Mouse (Mus musculus) small intestine, adult 2 months (tissue): ENCODE results near the gene Tlcd1. TPM values are rescaled to one million over a fixed set of nuclear protein-coding genes. Genes with fewer than 3 reads are reported as not detected.

ENCODE experiments used
- H3K27ac ChIP-seq: fragments of 200-500 bp; 2 replicates; pipeline ENCODE4 v1.5.1; 2012; ENCODE audit warnings: low read depth, low read length, control low read depth, inconsistent platforms; ENCODE audit not compliant: insufficient read depth
- H3K27me3 ChIP-seq: fragments of 200-500 bp; 2 replicates; pipeline ENCODE4 v1.6.1; 2012; ENCODE audit warnings: mild to moderate bottlenecking, moderate library complexity, low read length, inconsistent platforms; ENCODE audit not compliant: control insufficient read depth, insufficient read depth
- H3K36me3 ChIP-seq: fragments of 200-500 bp; 2 replicates; pipeline ENCODE4 v1.6.1; 2012; ENCODE audit warnings: mild to moderate bottlenecking, low read length, control low read depth, inconsistent platforms; ENCODE audit not compliant: control insufficient read depth, insufficient read depth
- H3K4me1 ChIP-seq: fragments of 200-500 bp; 2 replicates; pipeline ENCODE4 v1.6.1; 2012; ENCODE audit warnings: low read length, inconsistent platforms, mixed read lengths; ENCODE audit not compliant: control insufficient read depth, insufficient read depth, insufficient read length
- H3K4me3 ChIP-seq: fragments of 200-500 bp; 2 replicates; pipeline ENCODE4 v1.5.1; 2012; ENCODE audit warnings: low read depth, mild to moderate bottlenecking, control low read depth, inconsistent platforms, low read length, moderate library complexity
- CTCF ChIP-seq: fragments of 200-500 bp; IDR thresholded peaks from 2 replicates; pipeline ENCODE4 v1.5.1; 2012; ENCODE audit warnings: low read depth, mild to moderate bottlenecking, control low read depth, inconsistent platforms, low read length, moderate library complexity, mixed read lengths; ENCODE audit not compliant: insufficient replicate concordance, insufficient read length; ENCODE audit errors: extremely low read depth
- POLR2A ChIP-seq: fragments of 200-500 bp; IDR thresholded peaks from 2 replicates; pipeline ENCODE4 v1.6.1; 2012; ENCODE audit warnings: low read depth, mild to moderate bottlenecking, control low read depth, inconsistent platforms, low read length, moderate library complexity
- WGBS: fragments of 180-500 bp; shearing (Covaris S2); methylation state at CpG from one replicate; pipeline ENCODE4 v1.1.7; 2018; 5-methylcytosine and 5-hydroxymethylcytosine counted together
- polyA plus RNA-seq: library from polyadenylated mRNA; depleted of rRNA; stranded (reverse); fragments of >200 nt; gene quantifications from 2 replicates; pipeline ENCODE4 v1.2.3, GENCODE M21; 2012

Gene Tlcd1
- polyA plus RNA-seq, 1 experiment: 15.3 TPM

- no peaks in the 10 kb centered on the region for H3K27me3 ChIP-seq
- 75% methylated on average over 9 of the region's 9 CpGs for WGBS
- 0 out of 2 replicates have a peak overlapping the region, but pooled peaks have one; percentile 14 for H3K27ac ChIP-seq
- H3K4me3 ChIP-seq: no peak overlapping the region
- TF ChIP-seq POLR2A: no peak
- no peaks in the 10 kb centered on the region; the same call in 1 of the 2 replicates for H3K4me1 ChIP-seq
- peaks cover 36% of the 10 kb centered on the region for H3K36me3 ChIP-seq
These were observed 23.9 kb upstream of the Tlcd1 start for GRCm38 (mm10) chr11:78152299-78153231.

DNA sequence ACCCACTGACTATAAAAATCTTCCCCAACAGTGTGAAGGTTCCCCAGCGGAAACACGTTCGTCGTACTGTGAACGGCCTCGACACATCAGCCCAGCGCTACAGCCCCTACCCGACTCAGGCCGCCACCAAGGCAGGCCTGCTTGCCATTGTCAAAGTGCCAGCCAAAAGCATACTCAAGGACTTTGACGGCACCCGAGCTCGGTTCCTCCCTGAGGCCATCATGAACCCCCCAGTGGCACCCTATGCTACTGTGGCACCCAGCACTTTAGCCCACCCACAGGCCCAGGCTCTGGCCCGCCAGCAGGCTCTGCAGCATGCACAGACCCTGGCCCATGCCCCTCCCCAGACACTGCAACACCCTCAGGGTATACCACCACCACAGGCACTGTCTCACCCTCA, 22.7 kb upstream of the Tlcd1 start:
- Histone ChIP-seq H3K4me3 (no peak overlapping the region), H3K4me1 (no peaks in the 10 kb centered on the region; the same call in 1 of the 2 replicates), H3K36me3 (peaks cover 40% of the 10 kb centered on the region), H3K27ac (no peak overlapping the region), H3K27me3 (no peaks in the 10 kb centered on the region)
- 88% methylated on average over 13 of the region's 13 CpGs for WGBS
- no peak for TF ChIP-seq POLR2A
- TF ChIP-seq CTCF: no peak

GRCm38 (mm10) chr11:78155674-78156073, 20.8 kb upstream of the Tlcd1 start:
- Histone ChIP-seq H3K4me3 (no peak overlapping the region), H3K36me3 (peaks cover 49% of the 10 kb centered on the region), H3K27me3 (no peaks in the 10 kb centered on the region), H3K4me1 (no peaks in the 10 kb centered on the region; the same call in 1 of the 2 replicates), H3K27ac (no peak overlapping the region)
- WGBS: 91% methylated on average over 5 of the region's 5 CpGs
- TF ChIP-seq POLR2A (no peak), CTCF (no peak)

DNA sequence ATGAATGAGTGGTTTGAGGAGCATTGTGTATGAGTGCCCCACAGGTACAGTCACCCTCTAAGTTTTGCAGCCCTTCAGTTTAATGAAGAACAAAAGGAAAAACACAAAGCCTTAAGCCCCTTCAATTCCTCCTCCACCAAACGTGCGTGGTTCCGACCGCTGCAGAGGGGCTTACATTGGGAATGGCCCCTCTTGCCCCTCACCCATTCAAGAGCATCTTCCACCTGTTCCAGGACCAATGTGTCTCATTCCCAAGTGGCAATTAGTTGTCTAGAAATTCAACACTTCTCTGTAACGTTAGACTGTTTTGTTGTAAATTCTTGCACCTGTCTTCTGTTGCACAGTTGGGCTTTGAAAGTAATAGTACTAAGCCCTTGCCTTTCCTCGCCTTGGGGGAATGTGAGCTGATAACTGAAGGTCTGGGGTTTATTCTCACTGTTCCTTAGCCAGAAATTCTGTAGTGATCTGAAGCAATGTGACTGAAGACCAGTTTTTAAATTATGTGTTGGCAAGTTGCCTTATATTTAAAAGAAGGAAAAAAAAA, 20.3 kb upstream of the Tlcd1 start:
- Histone ChIP-seq H3K4me1 (no peaks in the 10 kb centered on the region; the same call in 1 of the 2 replicates), H3K27me3 (no peaks in the 10 kb centered on the region), H3K27ac (no peak overlapping the region), H3K4me3 (no peak overlapping the region), H3K36me3 (peaks cover 51% of the 10 kb centered on the region)
- no peak for TF ChIP-seq CTCF
- no peak for TF ChIP-seq POLR2A
- WGBS: 84% methylated on average over 6 of the region's 6 CpGs

- 18% methylated on average over 2 of the region's 2 CpGs for WGBS
- Histone ChIP-seq H3K4me1 (peaks cover 21% of the 10 kb centered on the region), H3K4me3 (no peak overlapping the region), H3K36me3 (peaks cover 47% of the 10 kb centered on the region), H3K27me3 (no peaks in the 10 kb centered on the region), H3K27ac (no peak overlapping the region)
- TF ChIP-seq CTCF: peak; percentile 98; the same call in 1 of the 2 replicates
- no peak for TF ChIP-seq POLR2A
These were observed 17.4 kb upstream of the Tlcd1 start for GRCm38 (mm10) chr11:78159096-78159495.

DNA sequence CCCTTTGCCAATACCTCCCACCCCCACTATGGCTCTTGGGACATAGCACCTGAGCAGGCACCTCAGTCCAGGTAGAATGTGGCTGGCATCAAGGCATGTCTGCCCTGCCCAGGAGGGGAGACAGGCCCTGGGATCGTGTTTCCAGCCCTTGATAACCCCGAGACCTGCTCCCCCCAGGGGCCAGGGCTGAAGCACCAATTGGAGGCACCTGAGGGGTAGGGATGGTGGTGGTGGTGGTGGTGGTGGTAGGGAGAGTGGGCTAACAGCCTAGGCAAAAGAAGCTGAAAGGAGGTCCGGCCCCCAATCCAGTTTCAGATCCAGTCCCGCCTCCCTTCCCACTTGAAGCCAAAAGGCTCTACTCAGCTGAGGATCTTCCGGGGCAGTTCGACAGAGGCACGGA, 17.0 kb upstream of the Tlcd1 start:
- Histone ChIP-seq H3K27me3 (no peaks in the 10 kb centered on the region), H3K4me1 (peaks cover 25% of the 10 kb centered on the region), H3K4me3 (no peak overlapping the region), H3K36me3 (peaks cover 44% of the 10 kb centered on the region), H3K27ac (no peak overlapping the region)
- TF ChIP-seq POLR2A (no peak), CTCF (no peak)
- 77% methylated on average over 7 of the region's 7 CpGs for WGBS

GRCm38 (mm10) chr11:78160171-78160570, 16.3 kb upstream of the Tlcd1 start:
- no peak overlapping the region for H3K4me3 ChIP-seq
- WGBS: 84% methylated on average over 18 of the region's 18 CpGs
- TF ChIP-seq POLR2A: no peak
- no peak for TF ChIP-seq CTCF
- peaks cover 41% of the 10 kb centered on the region for H3K36me3 ChIP-seq
- no peaks in the 10 kb centered on the region for H3K27me3 ChIP-seq
- peaks cover 25% of the 10 kb centered on the region for H3K4me1 ChIP-seq
- H3K27ac ChIP-seq: no peak overlapping the region
